In genomic region chr4:8400069-8400468, GRCm38 (mm10) we compare ENCODE assay signal across 20 mouse cellular contexts.
"Had no signal": no experiment of that assay in that cellular context is flagged by ENCODE, and none has a peak within 500 bp of the region (broad histone marks: within the 10 kb centered on the region; RNA-seq: fewer than 3 reads in every experiment).

No protein-coding gene starts in this region.

- H3K27ac ChIP-seq: intestine, embryonic 15.5 days; limb, embryonic 12.5 days; limb, embryonic 15.5 days; liver, embryonic 14.5 days; midbrain, embryonic 15.5 days; neural tube, embryonic 13.5 days; stomach, embryonic 15.5 days had no signal

- H3K36me3 ChIP-seq: intestine, embryonic 15.5 days; limb, embryonic 12.5 days; limb, embryonic 15.5 days; midbrain, embryonic 15.5 days; neural tube, embryonic 13.5 days; stomach, embryonic 15.5 days had no signal

- DNase-seq: kidney, adult 11 months; kidney, adult 8-10 months; kidney, postnatal 14 days; kidney, postnatal 4 days; left cerebral cortex, postnatal 4 days; liver, postnatal 0 days; lung, postnatal 4 days; right cerebral cortex, postnatal 25 days; spleen, adult 18-20 months; thymus, postnatal 25 days had no signal

- H3K4me1 ChIP-seq: intestine, embryonic 15.5 days; limb, embryonic 15.5 days; midbrain, embryonic 15.5 days had no signal

- H3K27me3 ChIP-seq: intestine, embryonic 15.5 days; limb, embryonic 12.5 days; limb, embryonic 15.5 days; midbrain, embryonic 15.5 days; neural tube, embryonic 13.5 days; stomach, embryonic 15.5 days had no signal

- ATAC-seq: intestine, embryonic 15.5 days; liver, postnatal 0 days; midbrain, embryonic 15.5 days had no signal

- H3K4me2 ChIP-seq: intestine, embryonic 15.5 days; limb, embryonic 12.5 days; limb, embryonic 15.5 days; liver, embryonic 11.5 days; midbrain, embryonic 11.5 days; midbrain, embryonic 15.5 days; neural tube, embryonic 13.5 days; stomach, embryonic 15.5 days had no signal

- H3K9me3 ChIP-seq: intestine, embryonic 15.5 days; limb, embryonic 12.5 days; limb, embryonic 15.5 days; midbrain, embryonic 15.5 days; neural tube, embryonic 13.5 days; stomach, embryonic 15.5 days had no signal

- H3K9ac ChIP-seq: intestine, embryonic 15.5 days; limb, embryonic 12.5 days; limb, embryonic 15.5 days; liver, embryonic 14.5 days; liver, postnatal 0 days; midbrain, embryonic 15.5 days; neural tube, embryonic 13.5 days; stomach, embryonic 15.5 days had no signal

- H3K4me3 ChIP-seq: intestine, embryonic 15.5 days; limb, embryonic 12.5 days; limb, embryonic 15.5 days; midbrain, embryonic 15.5 days; myocyte; neural tube, embryonic 13.5 days; stomach, embryonic 15.5 days had no signal
